Mouse (Mus musculus) midbrain, embryonic 12.5 days (tissue): Measurements from ENCODE around the gene Ctnnd1. TPM values are rescaled to one million over a fixed set of nuclear protein-coding genes. Genes with fewer than 3 reads are reported as not detected.
"Not testable (repeated sequence)": the region's sequence is repeated elsewhere in the genome, so short reads cannot be mapped to it uniquely, and the experiment has no call there.

Experiments
- ATAC-seq: fragments of 200-750 bp; cut with Nextera tagmentation; 2 replicates; pipeline ENCODE4 v1.8.0; 2017; ENCODE audit warnings: low read depth, moderate TSS enrichment, moderate library complexity; ENCODE audit not compliant: low FRiP score
- H3K27ac ChIP-seq: fragments of 300-500 bp; sonication (generic); replicated peaks from 2 replicates; pipeline ENCODE4 v1.5.1; 2016; ENCODE audit warnings: mild to moderate bottlenecking
- H3K27me3 ChIP-seq: fragments of 300-500 bp; sonication (generic); 2 replicates; pipeline ENCODE4 v1.6.1; 2016; ENCODE audit warnings: mild to moderate bottlenecking
- H3K36me3 ChIP-seq: fragments of 300-500 bp; sonication (generic); 2 replicates; pipeline ENCODE4 v1.6.1; 2016
- H3K4me1 ChIP-seq: fragments of 300-500 bp; sonication (generic); 2 replicates; pipeline ENCODE4 v1.6.1; 2016
- H3K4me2 ChIP-seq: fragments of 300-500 bp; sonication (generic); replicated peaks from 2 replicates; pipeline ENCODE4 v1.6.1; 2016; ENCODE audit warnings: mild to moderate bottlenecking, moderate library complexity
- H3K4me3 ChIP-seq: fragments of 300-500 bp; sonication (generic); 2 replicates; pipeline ENCODE4 v1.5.1; 2016; ENCODE audit warnings: mild to moderate bottlenecking
- H3K9ac ChIP-seq: fragments of 300-500 bp; sonication (generic); replicated peaks from 2 replicates; pipeline ENCODE4 v1.6.1; 2016; ENCODE audit warnings: mild to moderate bottlenecking, moderate library complexity
- H3K9me3 ChIP-seq: fragments of 300-500 bp; sonication (generic); 2 replicates; pipeline ENCODE4 v1.6.1; 2016; ENCODE audit warnings: mild to moderate bottlenecking
- WGBS: fragments of 180-500 bp; shearing (Covaris S2); methylation state at CpG from one replicate; pipeline ENCODE4 v1.1.7; 2016; 5-methylcytosine and 5-hydroxymethylcytosine counted together
- polyA plus RNA-seq: library from polyadenylated mRNA; unstranded; fragments of >200 nt; fragmentation: Nextera tagmentation; extraction: Ambion mirVana; gene quantifications from 2 replicates; pipeline ENCODE4 v1.2.1, GENCODE M21; 2016

The Ctnnd1 gene
- 47.4 and 47.7 TPM in 2 replicates for polyA plus RNA-seq

GRCm38 (mm10) chr2:84650464-84651195 lies at the start of gene Ctnnd1:
TSS of gene Ctnnd1 (minus strand) at chr2:84650765.
- WGBS: under 1% methylated on average over 15 of the region's 15 CpGs
- peaks cover 11% of the 10 kb centered on the region; the same call in 1 of the 2 replicates for H3K4me1 ChIP-seq

GRCm38 (mm10) chr2:84695007-84695695 lies 44.6 kb upstream of the Ctnnd1 start:
- no peak for ATAC-seq
- Histone ChIP-seq H3K27ac (no peak overlapping the region), H3K36me3 (peaks cover 70% of the 10 kb centered on the region), H3K4me2 (no peak overlapping the region), H3K27me3 (no peaks in the 10 kb centered on the region), H3K9ac (no peak overlapping the region), H3K9me3 (no peaks in the 10 kb centered on the region), H3K4me1 (no peaks in the 10 kb centered on the region), H3K4me3 (no peak overlapping the region)
- 93% methylated on average over 5 of the region's 5 CpGs for WGBS

More at GRCm38 (mm10) chr2:84650464-84651195, at the start of gene Ctnnd1:
- peak within 1 kb of the TSS; percentile 80 for H3K4me3 ChIP-seq
- H3K4me2 ChIP-seq: peak within 1 kb of the TSS; percentile 80
- peak within 1 kb of the TSS; percentile 89 for H3K9ac ChIP-seq
- no peaks in the 10 kb centered on the region for H3K27me3 ChIP-seq
- H3K27ac ChIP-seq: peak within 1 kb of the TSS; percentile 93
- peak; percentile 98 for ATAC-seq
- no peaks in the 10 kb centered on the region for H3K36me3 ChIP-seq
- no peaks in the 10 kb centered on the region for H3K9me3 ChIP-seq

GRCm38 (mm10) chr2:84690050-84690449 lies 39.5 kb upstream of the Ctnnd1 start:
- no peak overlapping the region for H3K4me2 ChIP-seq
- H3K9me3 ChIP-seq: no peaks in the 10 kb centered on the region
- H3K36me3 ChIP-seq: peaks cover 89% of the 10 kb centered on the region
- H3K27me3 ChIP-seq: no peaks in the 10 kb centered on the region
- no peak overlapping the region for H3K4me3 ChIP-seq
- WGBS: 93% methylated on average over 12 of the region's 12 CpGs
- H3K27ac ChIP-seq: no peak overlapping the region
- ATAC-seq: no peak
- H3K9ac ChIP-seq: no peak overlapping the region
- no peaks in the 10 kb centered on the region for H3K4me1 ChIP-seq

GRCm38 (mm10) chr2:84688080-84688844 lies 37.7 kb upstream of the Ctnnd1 start:
- ATAC-seq: no peak
- no peaks in the 10 kb centered on the region for H3K9me3 ChIP-seq
- H3K36me3 ChIP-seq: peaks cover 85% of the 10 kb centered on the region
- no peak overlapping the region for H3K4me3 ChIP-seq
- H3K4me1 ChIP-seq: no peaks in the 10 kb centered on the region
- WGBS: 83% methylated on average over 2 of the region's 2 CpGs
- H3K4me2 ChIP-seq: no peak overlapping the region
- H3K9ac ChIP-seq: no peak overlapping the region
- no peaks in the 10 kb centered on the region for H3K27me3 ChIP-seq
- no peak overlapping the region for H3K27ac ChIP-seq

- H3K27me3 ChIP-seq: no peaks in the 10 kb centered on the region
- H3K4me1 ChIP-seq: peaks cover 11% of the 10 kb centered on the region
- no peak overlapping the region for H3K9ac ChIP-seq
- no peak overlapping the region for H3K27ac ChIP-seq
- 88% methylated on average over 6 of the region's 6 CpGs for WGBS
- no peak for ATAC-seq
- no peak overlapping the region for H3K4me3 ChIP-seq
- H3K9me3 ChIP-seq: no peaks in the 10 kb centered on the region
- no peak overlapping the region for H3K4me2 ChIP-seq
- H3K36me3 ChIP-seq: peaks cover 41% of the 10 kb centered on the region
Observed at GRCm38 (mm10) chr2:84682605-84683183, 32.1 kb upstream of the Ctnnd1 start.

GRCm38 (mm10) chr2:84679016-84679415 lies 28.5 kb upstream of the Ctnnd1 start, which contains the start of gene Tmx2:
TSS of gene Tmx2 (minus strand) at chr2:84679140.
- Histone ChIP-seq H3K27ac (peak within 1 kb of the TSS; percentile 56), H3K9me3 (no peaks in the 10 kb centered on the region), H3K9ac (peak within 1 kb of the TSS; percentile 86), H3K36me3 (peaks cover 26% of the 10 kb centered on the region), H3K4me1 (peaks cover 17% of the 10 kb centered on the region), H3K27me3 (no peaks in the 10 kb centered on the region), H3K4me3 (peak within 1 kb of the TSS; percentile 98), H3K4me2 (peak within 1 kb of the TSS; percentile 87)
- WGBS: 19% methylated on average over 8 of the region's 8 CpGs
- no peak for ATAC-seq

GRCm38 (mm10) chr2:84677968-84678880 lies 27.7 kb upstream of the Ctnnd1 start, which contains the start of the genes Gm28635 and Med19:
TSS of gene Gm28635 (minus strand) at chr2:84678041.
TSS of gene Med19 (plus strand) at chr2:84678402.
- peaks cover 17% of the 10 kb centered on the region for H3K4me1 ChIP-seq
- ATAC-seq: peak; percentile 100
- H3K9me3 ChIP-seq: no peaks in the 10 kb centered on the region
- H3K27ac ChIP-seq: peak within 1 kb of the TSS; percentile 61
- H3K36me3 ChIP-seq: peaks cover 31% of the 10 kb centered on the region
- peak within 1 kb of the TSS; percentile 98 for H3K4me3 ChIP-seq
- no peaks in the 10 kb centered on the region for H3K27me3 ChIP-seq
- peak within 1 kb of the TSS; percentile 87 for H3K4me2 ChIP-seq
- peak within 1 kb of the TSS; percentile 86 for H3K9ac ChIP-seq
- under 1% methylated on average over 44 of the region's 44 CpGs for WGBS

GRCm38 (mm10) chr2:84677270-84677967 lies 26.9 kb upstream of the Ctnnd1 start:
- peaks cover 17% of the 10 kb centered on the region for H3K4me1 ChIP-seq
- peak; percentile 53 for ATAC-seq
- H3K4me3 ChIP-seq: peak overlapping the region; percentile 98
- peak overlapping the region; percentile 61; the same call in 1 of the 2 replicates for H3K27ac ChIP-seq
- peak overlapping the region; percentile 65 for H3K9ac ChIP-seq
- H3K36me3 ChIP-seq: peaks cover 39% of the 10 kb centered on the region
- H3K4me2 ChIP-seq: peak overlapping the region; percentile 65
- WGBS: 11% methylated on average over 22 of the region's 22 CpGs
- no peaks in the 10 kb centered on the region for H3K27me3 ChIP-seq
- H3K9me3 ChIP-seq: no peaks in the 10 kb centered on the region

GRCm38 (mm10) chr2:84671535-84671934 lies 21.0 kb upstream of the Ctnnd1 start:
- H3K9me3 ChIP-seq, H3K4me3 ChIP-seq, H3K27ac ChIP-seq, H3K27me3 ChIP-seq, H3K9ac ChIP-seq, ATAC-seq: not testable (repeated sequence)
- 82% methylated on average over 4 of the region's 5 CpGs for WGBS
- peak overlapping the region; percentile 71; the same call in 1 of the 2 replicates for H3K4me2 ChIP-seq
- peaks cover 45% of the 10 kb centered on the region for H3K36me3 ChIP-seq
- peaks cover 11% of the 10 kb centered on the region for H3K4me1 ChIP-seq

GRCm38 (mm10) chr2:84670569-84670933 lies 20.0 kb upstream of the Ctnnd1 start, which contains the start of gene Selenoh:
TSS of gene Selenoh (minus strand) at chr2:84670770.
- peak within 1 kb of the TSS; percentile 71 for H3K4me2 ChIP-seq
- H3K4me1 ChIP-seq: peaks cover 11% of the 10 kb centered on the region
- peaks cover 40% of the 10 kb centered on the region for H3K36me3 ChIP-seq
- peak within 1 kb of the TSS; percentile 85 for H3K9ac ChIP-seq
- 1% methylated on average over 20 of the region's 20 CpGs for WGBS
- H3K9me3 ChIP-seq: no peaks in the 10 kb centered on the region
- H3K27ac ChIP-seq: peak within 1 kb of the TSS; percentile 93
- ATAC-seq: peak; percentile 97
- H3K4me3 ChIP-seq: peak within 1 kb of the TSS; percentile 78
- H3K27me3 ChIP-seq: no peaks in the 10 kb centered on the region
